Mouse (Mus musculus) limb, embryonic 11.5 days (tissue): ENCODE data around the gene Tmprss4. TPM values are rescaled to one million over a fixed set of nuclear protein-coding genes. Genes with fewer than 3 reads are reported as not detected.

Source experiments
- ATAC-seq: fragments of 200-750 bp; cut with Nextera tagmentation; 2 replicates; pipeline ENCODE4 v1.8.0; 2017; ENCODE audit warnings: low read depth; ENCODE audit not compliant: insufficient number of reproducible peaks, low FRiP score, low TSS enrichment
- DNase-seq: peaks from one replicate; pipeline ENCODE4 v3.0.0-alpha.2; 2015; ENCODE audit warnings: low spot score
- H3K27ac ChIP-seq: fragments of 300-500 bp; sonication (generic); replicated peaks from 2 replicates; pipeline ENCODE4 v1.5.1; 2014; ENCODE audit warnings: low read depth, mild to moderate bottlenecking, low read length
- H3K27me3 ChIP-seq: fragments of 300-500 bp; sonication (generic); 2 replicates; pipeline ENCODE4 v1.6.1; 2014; ENCODE audit warnings: mild to moderate bottlenecking, low read length, mixed read lengths; ENCODE audit not compliant: control insufficient read depth, insufficient read depth
- H3K36me3 ChIP-seq: fragments of 300-500 bp; sonication (generic); 2 replicates; pipeline ENCODE4 v1.6.1; 2014; ENCODE audit warnings: mild to moderate bottlenecking, low read length, moderate library complexity, mixed read lengths; ENCODE audit not compliant: control insufficient read depth, insufficient read depth
- H3K4me1 ChIP-seq: fragments of 300-500 bp; sonication (generic); 2 replicates; pipeline ENCODE4 v1.6.1; 2014; ENCODE audit warnings: low read length, mixed read lengths; ENCODE audit not compliant: control insufficient read depth, insufficient read depth
- H3K4me2 ChIP-seq: fragments of 300-500 bp; sonication (generic); 2 replicates; pipeline ENCODE4 v1.6.1; 2014; ENCODE audit warnings: low read depth, mild to moderate bottlenecking, moderate library complexity; ENCODE audit not compliant: severe bottlenecking
- H3K4me3 ChIP-seq: fragments of 300-500 bp; sonication (generic); 2 replicates; pipeline ENCODE4 v1.5.1; 2014; ENCODE audit warnings: low read depth, low read length
- H3K9ac ChIP-seq: fragments of 300-500 bp; sonication (generic); 2 replicates; pipeline ENCODE4 v1.6.1; 2014; ENCODE audit warnings: mild to moderate bottlenecking, low read length
- H3K9me3 ChIP-seq: fragments of 300-500 bp; sonication (generic); 2 replicates; pipeline ENCODE4 v1.6.1; 2016; ENCODE audit warnings: low read length; ENCODE audit not compliant: control insufficient read depth
- WGBS: fragments of 180-500 bp; shearing (Covaris S2); extraction: QIAGEN DNeasy Blood & Tissue Kit; methylation state at CpG from one replicate; pipeline ENCODE4 v1.1.7; 2014; 5-methylcytosine and 5-hydroxymethylcytosine counted together
- polyA plus RNA-seq: library from polyadenylated mRNA; unstranded; fragments of >200 nt; fragmentation: Nextera tagmentation; extraction: Ambion mirVana; gene quantifications from 2 replicates; pipeline ENCODE4 v1.2.1, GENCODE M21; 2014

Gene Tmprss4
- 0.16 and 0.18 TPM in 2 replicates for polyA plus RNA-seq

- no peak within 1 kb of the TSS for H3K9ac ChIP-seq
- 63% methylated on average over 8 of the region's 8 CpGs for WGBS
- H3K4me3 ChIP-seq = no peak within 1 kb of the TSS
- no peak within 1 kb of the TSS for H3K27ac ChIP-seq
- H3K27me3 ChIP-seq = no peaks in the 10 kb centered on the region
- H3K4me1 ChIP-seq = peaks cover 5% of the 10 kb centered on the region; the same call in 1 of the 2 replicates
- no peaks in the 10 kb centered on the region for H3K9me3 ChIP-seq
- no peak for DNase-seq
- H3K4me2 ChIP-seq = no peak within 1 kb of the TSS
- no peak for ATAC-seq
- H3K36me3 ChIP-seq = no peaks in the 10 kb centered on the region
These were observed at the start of gene Tmprss4 for GRCm38 (mm10) chr9:45203797-45204410. Gene Tmprss4, minus strand, starts transcription at chr9:45204092.

GRCm38 (mm10) chr9:45252395-45252794, 48.5 kb upstream of the Tmprss4 start:
- H3K4me1 ChIP-seq = no peaks in the 10 kb centered on the region
- no peak overlapping the region for H3K4me3 ChIP-seq
- no peak overlapping the region for H3K4me2 ChIP-seq
- WGBS = 72% methylated on average over 6 of the region's 6 CpGs
- H3K27me3 ChIP-seq = no peaks in the 10 kb centered on the region
- no peaks in the 10 kb centered on the region for H3K36me3 ChIP-seq
- no peak for ATAC-seq
- no peaks in the 10 kb centered on the region for H3K9me3 ChIP-seq
- DNase-seq = no peak
- H3K9ac ChIP-seq = no peak overlapping the region
- no peak overlapping the region for H3K27ac ChIP-seq

GRCm38 (mm10) chr9:45251990-45252389, 48.1 kb upstream of the Tmprss4 start:
- no peak overlapping the region for H3K4me3 ChIP-seq
- no peaks in the 10 kb centered on the region for H3K9me3 ChIP-seq
- no peak overlapping the region for H3K9ac ChIP-seq
- 66% methylated on average over 4 of the region's 4 CpGs for WGBS
- H3K36me3 ChIP-seq = no peaks in the 10 kb centered on the region
- DNase-seq (no peak), ATAC-seq (no peak)
- H3K4me1 ChIP-seq = no peaks in the 10 kb centered on the region
- H3K27ac ChIP-seq = no peak overlapping the region
- H3K27me3 ChIP-seq = no peaks in the 10 kb centered on the region
- no peak overlapping the region for H3K4me2 ChIP-seq

GRCm38 (mm10) chr9:45251281-45251680, 47.4 kb upstream of the Tmprss4 start:
- H3K27ac ChIP-seq = no peak overlapping the region
- H3K9me3 ChIP-seq = no peaks in the 10 kb centered on the region
- 80% methylated on average over 3 of the region's 3 CpGs for WGBS
- H3K27me3 ChIP-seq = no peaks in the 10 kb centered on the region
- H3K4me2 ChIP-seq = no peak overlapping the region
- H3K9ac ChIP-seq = no peak overlapping the region
- H3K4me1 ChIP-seq = no peaks in the 10 kb centered on the region
- ATAC-seq (no peak), DNase-seq (no peak)
- H3K36me3 ChIP-seq = no peaks in the 10 kb centered on the region
- no peak overlapping the region for H3K4me3 ChIP-seq

GRCm38 (mm10) chr9:45250306-45250705, 46.4 kb upstream of the Tmprss4 start:
- 83% methylated on average over 7 of the region's 7 CpGs for WGBS
- no peak overlapping the region for H3K4me2 ChIP-seq
- ATAC-seq (no peak), DNase-seq (no peak)
- H3K9ac ChIP-seq = no peak overlapping the region
- H3K4me3 ChIP-seq = no peak overlapping the region
- H3K9me3 ChIP-seq = no peaks in the 10 kb centered on the region
- H3K27me3 ChIP-seq = no peaks in the 10 kb centered on the region
- no peaks in the 10 kb centered on the region for H3K36me3 ChIP-seq
- no peak overlapping the region for H3K27ac ChIP-seq
- H3K4me1 ChIP-seq = no peaks in the 10 kb centered on the region

GRCm38 (mm10) chr9:45247536-45247935, 43.6 kb upstream of the Tmprss4 start:
- no peaks in the 10 kb centered on the region for H3K27me3 ChIP-seq
- DNase-seq (no peak), ATAC-seq (no peak)
- no peak overlapping the region for H3K27ac ChIP-seq
- H3K9me3 ChIP-seq = no peaks in the 10 kb centered on the region
- no peaks in the 10 kb centered on the region for H3K36me3 ChIP-seq
- 74% methylated on average over 2 of the region's 2 CpGs for WGBS
- no peak overlapping the region for H3K4me2 ChIP-seq
- H3K9ac ChIP-seq = no peak overlapping the region
- H3K4me1 ChIP-seq = no peaks in the 10 kb centered on the region
- no peak overlapping the region for H3K4me3 ChIP-seq

GRCm38 (mm10) chr9:45246060-45246459, 42.2 kb upstream of the Tmprss4 start:
- Histone ChIP-seq H3K36me3 (no peaks in the 10 kb centered on the region), H3K9ac (no peak overlapping the region), H3K4me3 (no peak overlapping the region), H3K4me2 (no peak overlapping the region), H3K9me3 (no peaks in the 10 kb centered on the region), H3K27ac (no peak overlapping the region), H3K27me3 (no peaks in the 10 kb centered on the region), H3K4me1 (no peaks in the 10 kb centered on the region)
- 92% methylated on average over 6 of the region's 6 CpGs for WGBS
- no peak for DNase-seq
- no peak for ATAC-seq

- 83% methylated on average over 1 of the region's 1 CpGs for WGBS
- Histone ChIP-seq H3K9ac (no peak overlapping the region), H3K36me3 (no peaks in the 10 kb centered on the region), H3K4me3 (no peak overlapping the region), H3K27ac (no peak overlapping the region), H3K4me1 (no peaks in the 10 kb centered on the region), H3K4me2 (no peak overlapping the region), H3K27me3 (no peaks in the 10 kb centered on the region), H3K9me3 (no peaks in the 10 kb centered on the region)
- DNase-seq (no peak), ATAC-seq (no peak)
These were observed 41.5 kb upstream of the Tmprss4 start for GRCm38 (mm10) chr9:45245432-45245831.

- H3K4me3 ChIP-seq = no peak overlapping the region
- no peak overlapping the region for H3K4me2 ChIP-seq
These were observed 37.5 kb upstream of the Tmprss4 start for GRCm38 (mm10) chr9:45241397-45241796.

More at GRCm38 (mm10) chr9:45241397-45241796, 37.5 kb upstream of the Tmprss4 start:
- no peaks in the 10 kb centered on the region for H3K9me3 ChIP-seq
- no peak for ATAC-seq
- H3K27ac ChIP-seq = no peak overlapping the region
- no peak for DNase-seq
- no peaks in the 10 kb centered on the region for H3K36me3 ChIP-seq
- no peaks in the 10 kb centered on the region for H3K27me3 ChIP-seq
- H3K9ac ChIP-seq = no peak overlapping the region
- H3K4me1 ChIP-seq = no peaks in the 10 kb centered on the region
- 80% methylated on average over 5 of the region's 5 CpGs for WGBS
